Mouse (Mus musculus) hindbrain, postnatal 0 days (tissue): ENCODE results near the gene Ankle2. TPM values are rescaled to one million over a fixed set of nuclear protein-coding genes. Genes with fewer than 3 reads are reported as not detected.

ENCODE experiments used
- ATAC-seq: fragments of 200-750 bp; cut with Nextera tagmentation; 2 replicates; pipeline ENCODE4 v1.8.0; 2017; ENCODE audit warnings: mild to moderate bottlenecking, moderate TSS enrichment, moderate library complexity
- DNase-seq: peaks from one replicate; pipeline ENCODE4 v3.0.0-alpha.2; 2015; ENCODE audit warnings: low spot score
- H3K27ac ChIP-seq: fragments of 300-500 bp; sonication (generic); 2 replicates; pipeline ENCODE4 v1.5.1; 2014; ENCODE audit warnings: mild to moderate bottlenecking
- H3K27me3 ChIP-seq: fragments of 300-500 bp; sonication (generic); 2 replicates; pipeline ENCODE4 v1.6.1; 2014; ENCODE audit warnings: low read length, mixed read lengths; ENCODE audit not compliant: insufficient read depth
- H3K36me3 ChIP-seq: fragments of 300-500 bp; sonication (generic); 2 replicates; pipeline ENCODE4 v1.6.1; 2014; ENCODE audit warnings: low read length, mixed read lengths; ENCODE audit not compliant: insufficient read depth
- H3K4me1 ChIP-seq: fragments of 300-500 bp; sonication (generic); 2 replicates; pipeline ENCODE4 v1.6.1; 2014; ENCODE audit warnings: antibody characterized with exemption, low read length, mixed read lengths; ENCODE audit not compliant: insufficient read depth
- H3K4me2 ChIP-seq: fragments of 300-500 bp; sonication (generic); 2 replicates; pipeline ENCODE4 v1.6.1; 2014; ENCODE audit warnings: low read depth, mild to moderate bottlenecking, low read length, moderate library complexity, mixed read lengths
- H3K4me3 ChIP-seq: fragments of 300-500 bp; sonication (generic); 2 replicates; pipeline ENCODE4 v1.5.1; 2014; ENCODE audit warnings: low read length
- H3K9ac ChIP-seq: fragments of 300-500 bp; sonication (generic); replicated peaks from 2 replicates; pipeline ENCODE4 v1.6.1; 2014; ENCODE audit warnings: mild to moderate bottlenecking, low read length, moderate library complexity, mixed read lengths
- H3K9me3 ChIP-seq: fragments of 300-500 bp; sonication (generic); 2 replicates; pipeline ENCODE4 v1.6.1; 2016; ENCODE audit warnings: low read length, mixed read lengths
- CTCF ChIP-seq: IDR thresholded peaks from 2 replicates; pipeline ENCODE4 v1.5.1; 2016; ENCODE audit warnings: antibody characterized with exemption, control low read depth, low read depth
- WGBS: fragments of 180-500 bp; shearing (Covaris S2); extraction: QIAGEN DNeasy Blood & Tissue Kit; methylation state at CpG from one replicate; pipeline ENCODE4 v1.1.7; 2014; 5-methylcytosine and 5-hydroxymethylcytosine counted together
- polyA plus RNA-seq: library from polyadenylated mRNA; unstranded; fragments of >200 nt; fragmentation: Nextera tagmentation; extraction: Ambion mirVana; gene quantifications from 2 replicates; pipeline ENCODE4 v1.2.1, GENCODE M21; 2015
- total RNA-seq: library from RNA; depleted of rRNA; stranded (reverse); fragments of >200 nt; gene quantifications from 2 replicates; pipeline ENCODE4 v1.2.3, GENCODE M21; 2014

Gene Ankle2
- total and polyA plus RNA-seq, 2 experiments from 2014 or later, result 19.6 to 25.0 TPM

- Histone ChIP-seq H3K4me2 (no peak overlapping the region), H3K9me3 (no peaks in the 10 kb centered on the region), H3K4me3 (no peak overlapping the region), H3K27me3 (no peaks in the 10 kb centered on the region), H3K4me1 (no peaks in the 10 kb centered on the region), H3K27ac (no peak overlapping the region), H3K36me3 (peaks cover 52% of the 10 kb centered on the region), H3K9ac (no peak overlapping the region)
- no peak for DNase-seq
- WGBS, result 85% methylated on average over 2 of the region's 2 CpGs
- no peak for ATAC-seq
- TF ChIP-seq CTCF, result no peak
Observed at GRCm38 (mm10) chr5:110244091-110244490, 13.3 kb downstream of the Ankle2 start.

- DNase-seq (no peak), ATAC-seq (no peak)
- Histone ChIP-seq H3K4me1 (peaks cover 4% of the 10 kb centered on the region; the same call in 1 of the 2 replicates), H3K9ac (no peak overlapping the region), H3K4me3 (no peak overlapping the region), H3K27me3 (no peaks in the 10 kb centered on the region), H3K4me2 (no peak overlapping the region), H3K9me3 (no peaks in the 10 kb centered on the region), H3K27ac (no peak overlapping the region), H3K36me3 (peaks cover 21% of the 10 kb centered on the region)
- WGBS, result 91% methylated on average over 4 of the region's 4 CpGs
- no peak for TF ChIP-seq CTCF
Observed at GRCm38 (mm10) chr5:110266941-110267340, 36.1 kb downstream of the Ankle2 start.

- DNase-seq (peak; percentile 95), ATAC-seq (peak; percentile 94)
- no peaks in the 10 kb centered on the region for H3K9me3 ChIP-seq
- WGBS, result under 1% methylated on average over 60 of the region's 66 CpGs
- peaks cover 19% of the 10 kb centered on the region for H3K36me3 ChIP-seq
- no peaks in the 10 kb centered on the region for H3K27me3 ChIP-seq
- H3K4me3 ChIP-seq, result peak within 1 kb of the TSS; percentile 93
- H3K4me2 ChIP-seq, result peak within 1 kb of the TSS; percentile 60
- peak within 1 kb of the TSS; percentile 80 for H3K27ac ChIP-seq
- peak within 1 kb of the TSS; percentile 93 for H3K9ac ChIP-seq
- peak; percentile 83 for TF ChIP-seq CTCF
- peaks cover 4% of the 10 kb centered on the region; the same call in 1 of the 2 replicates for H3K4me1 ChIP-seq
Observed at GRCm38 (mm10) chr5:110269141-110270101, 38.6 kb downstream of the Ankle2 start, which contains the start of gene Pgam5. TSS of gene Pgam5 (minus strand) at chr5:110269913.

DNA sequence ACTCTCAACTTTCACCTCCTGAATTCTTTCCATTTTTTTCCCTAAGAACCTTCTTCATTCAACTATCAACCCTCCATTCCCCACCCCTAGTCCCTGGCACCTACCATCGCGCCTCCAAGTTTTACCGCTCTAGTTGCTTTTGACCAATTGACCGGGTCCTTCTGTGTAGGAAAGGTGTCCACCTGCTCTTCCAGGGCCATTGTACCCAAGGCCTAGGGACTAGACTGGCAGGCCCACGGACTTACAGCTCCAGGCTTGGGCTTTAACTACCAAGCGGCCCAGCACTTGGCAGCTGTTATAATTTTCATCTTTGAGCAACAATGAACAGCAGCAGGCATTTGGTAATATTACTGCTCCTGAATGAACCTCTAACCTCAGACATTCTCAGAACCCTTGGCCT, 39.4 kb downstream of the Ankle2 start:
- DNase-seq, result no peak
- Histone ChIP-seq H3K9ac (no peak overlapping the region), H3K4me1 (peaks cover 4% of the 10 kb centered on the region; the same call in 1 of the 2 replicates), H3K36me3 (peaks cover 10% of the 10 kb centered on the region), H3K27me3 (no peaks in the 10 kb centered on the region), H3K9me3 (no peaks in the 10 kb centered on the region), H3K27ac (no peak overlapping the region), H3K4me2 (peak overlapping the region; percentile 27; the same call in 1 of the 2 replicates), H3K4me3 (no peak overlapping the region)
- 91% methylated on average over 6 of the region's 6 CpGs for WGBS
- no peak for TF ChIP-seq CTCF
- ATAC-seq, result no peak

DNA sequence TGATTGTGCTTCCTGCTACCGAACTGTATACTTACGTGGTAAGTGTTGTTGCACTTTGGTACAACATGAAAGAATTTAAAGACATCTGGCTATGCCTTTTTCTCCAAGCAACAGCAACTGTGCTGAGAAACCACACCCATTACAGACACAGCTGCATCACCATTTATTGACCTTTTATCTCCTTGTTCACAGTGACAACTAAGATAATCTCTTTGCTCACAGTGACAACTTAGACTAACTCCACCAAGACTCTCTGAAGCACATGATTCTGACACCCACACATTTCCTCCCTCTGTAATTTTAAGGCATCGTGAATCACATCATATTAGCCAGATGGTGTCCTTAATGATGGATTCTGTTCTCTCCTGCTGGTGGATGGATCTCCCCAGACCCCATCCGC, 43.3 kb downstream of the Ankle2 start:
- H3K4me2 ChIP-seq, result no peak overlapping the region
- H3K27me3 ChIP-seq, result no peaks in the 10 kb centered on the region
- no peak overlapping the region for H3K9ac ChIP-seq
- no peak for TF ChIP-seq CTCF
- no peaks in the 10 kb centered on the region for H3K4me1 ChIP-seq
- no peak overlapping the region for H3K27ac ChIP-seq
- ATAC-seq, result no peak
- 80% methylated on average over 4 of the region's 4 CpGs for WGBS
- DNase-seq, result no peak
- H3K36me3 ChIP-seq, result no peaks in the 10 kb centered on the region
- H3K4me3 ChIP-seq, result no peak overlapping the region
- H3K9me3 ChIP-seq, result no peaks in the 10 kb centered on the region

- Histone ChIP-seq H3K9ac (no peak overlapping the region), H3K4me3 (no peak overlapping the region), H3K27me3 (no peaks in the 10 kb centered on the region), H3K4me1 (no peaks in the 10 kb centered on the region), H3K27ac (no peak overlapping the region), H3K9me3 (no peaks in the 10 kb centered on the region), H3K36me3 (no peaks in the 10 kb centered on the region), H3K4me2 (no peak overlapping the region)
- no peak for TF ChIP-seq CTCF
- DNase-seq, result no peak
- ATAC-seq, result no peak
- WGBS, result 70% methylated on average over 2 of the region's 2 CpGs
Observed at GRCm38 (mm10) chr5:110274846-110275245, 44.0 kb downstream of the Ankle2 start.

DNA sequence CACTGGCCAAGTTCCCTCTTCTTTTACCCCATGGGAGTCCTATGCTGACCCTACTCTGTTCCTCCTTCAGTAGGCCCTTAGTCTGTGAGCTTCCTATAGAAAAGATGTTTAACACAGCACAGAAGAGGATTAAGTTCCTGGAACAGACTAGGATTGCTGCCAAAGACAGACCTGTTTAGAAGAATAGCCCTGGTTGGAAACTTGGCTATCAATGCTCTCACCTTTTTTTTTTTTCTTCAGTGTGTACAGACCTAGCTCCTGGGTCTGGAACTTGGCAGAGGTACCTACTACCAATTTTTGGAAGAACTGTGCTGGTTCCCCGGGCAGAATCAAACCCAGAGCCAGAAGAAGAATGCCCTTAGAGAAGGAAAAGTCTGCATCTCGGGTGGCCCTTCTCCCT, 45.6 kb downstream of the Ankle2 start:
- Histone ChIP-seq H3K9ac (no peak overlapping the region), H3K9me3 (no peaks in the 10 kb centered on the region), H3K36me3 (no peaks in the 10 kb centered on the region), H3K4me2 (no peak overlapping the region), H3K27me3 (no peaks in the 10 kb centered on the region), H3K4me3 (no peak overlapping the region), H3K27ac (no peak overlapping the region), H3K4me1 (no peaks in the 10 kb centered on the region)
- ATAC-seq (no peak), DNase-seq (no peak)
- 80% methylated on average over 2 of the region's 2 CpGs for WGBS
- TF ChIP-seq CTCF, result no peak
